Mouse (Mus musculus) megakaryocyte, embryonic 14.5 days (primary cell): ENCODE measurements around the gene Inafm2.

Experiments used
- FLI1 ChIP-seq: IDR thresholded peaks from 2 replicates; pipeline ENCODE4 v1.6.1; 2012; ENCODE audit warnings: low read length, inconsistent platforms, mixed read lengths
- GATA1 ChIP-seq: IDR thresholded peaks from 3 replicates; pipeline ENCODE4 v1.6.1; 2012; ENCODE audit warnings: mixed read lengths, low read length, inconsistent platforms, borderline replicate concordance

DNA sequence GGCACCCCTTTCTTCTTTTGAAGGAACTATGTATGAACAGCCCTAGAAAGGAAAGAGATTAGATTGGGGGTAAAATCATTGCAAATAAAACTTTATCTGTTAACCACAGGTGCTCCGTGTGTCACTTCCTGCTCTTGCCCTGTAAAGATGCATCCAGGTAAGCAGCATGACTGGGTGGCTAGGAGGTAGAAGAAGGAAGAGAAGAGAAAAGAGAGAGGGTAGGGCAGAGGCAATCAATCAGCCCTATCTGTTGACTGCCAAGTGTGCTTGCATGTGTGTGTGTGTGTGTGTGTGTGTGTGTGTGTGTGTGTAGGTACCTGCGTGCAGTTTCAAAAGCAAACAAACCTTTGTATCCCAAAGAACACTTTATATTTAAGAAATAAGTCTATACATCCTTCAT is 29.0 kb downstream of the Inafm2 start:
- TF ChIP-seq GATA1 (no peak), FLI1 (no peak)
